Mouse (Mus musculus) retina, postnatal 1 day (tissue): ENCODE data around the gene Smad3.
A peak's percentile ranks its signal among the peaks of the same experiment; 100 is the strongest.

ENCODE experiments used
- DNase-seq: peaks from one replicate; pipeline ENCODE4 v3.0.0-alpha.2; 2012

The Smad3 gene

GRCm38 (mm10) chr9:63696463-63697105 lies 61.2 kb downstream of the Smad3 start:
- DNase-seq: no peak

- no peak for DNase-seq
These were observed 65.8 kb downstream of the Smad3 start for GRCm38 (mm10) chr9:63691960-63692359.

- no peak for DNase-seq
These were observed 67.3 kb downstream of the Smad3 start for GRCm38 (mm10) chr9:63690511-63690910.

GRCm38 (mm10) chr9:63687413-63688015 lies 70.3 kb downstream of the Smad3 start:
- DNase-seq: no peak

- DNase-seq: no peak
These were observed 72.4 kb downstream of the Smad3 start for GRCm38 (mm10) chr9:63685352-63685751.

- DNase-seq: no peak
These were observed 73.5 kb downstream of the Smad3 start for GRCm38 (mm10) chr9:63684277-63684676.

- DNase-seq: no peak
These were observed 74.9 kb downstream of the Smad3 start for GRCm38 (mm10) chr9:63682943-63683342.

GRCm38 (mm10) chr9:63682301-63682700 lies 75.5 kb downstream of the Smad3 start:
- no peak for DNase-seq

GRCm38 (mm10) chr9:63678076-63678475 lies 79.7 kb downstream of the Smad3 start:
- DNase-seq: no peak

GRCm38 (mm10) chr9:63677621-63678020 lies 80.2 kb downstream of the Smad3 start:
- no peak for DNase-seq

GRCm38 (mm10) chr9:63674613-63675012 lies 83.2 kb downstream of the Smad3 start:
- DNase-seq: no peak

- DNase-seq: no peak
These were observed 84.3 kb downstream of the Smad3 start for GRCm38 (mm10) chr9:63673494-63673805.

GRCm38 (mm10) chr9:63672797-63673493 lies 84.8 kb downstream of the Smad3 start:
- DNase-seq: no peak

GRCm38 (mm10) chr9:63669816-63670215 lies 88.0 kb downstream of the Smad3 start:
- DNase-seq: no peak

GRCm38 (mm10) chr9:63668621-63669020 lies 89.2 kb downstream of the Smad3 start:
- DNase-seq: peak; percentile 7

GRCm38 (mm10) chr9:63667373-63667724 lies 90.4 kb downstream of the Smad3 start:
- DNase-seq: no peak

- DNase-seq: peak; percentile 40
These were observed 91.0 kb downstream of the Smad3 start for GRCm38 (mm10) chr9:63666612-63667372.

GRCm38 (mm10) chr9:63664792-63665646 lies 92.8 kb downstream of the Smad3 start:
- DNase-seq: peak; percentile 83

- DNase-seq: no peak
These were observed 93.5 kb downstream of the Smad3 start for GRCm38 (mm10) chr9:63664300-63664745.

- DNase-seq: no peak
These were observed 94.6 kb downstream of the Smad3 start for GRCm38 (mm10) chr9:63663222-63663621.

- DNase-seq: no peak
These were observed 95.0 kb downstream of the Smad3 start for GRCm38 (mm10) chr9:63662759-63663158.

GRCm38 (mm10) chr9:63660691-63661090 lies 97.1 kb downstream of the Smad3 start:
- DNase-seq: no peak

- DNase-seq: no peak
These were observed 97.7 kb downstream of the Smad3 start for GRCm38 (mm10) chr9:63660061-63660460.
